Mouse (Mus musculus) testis, adult 2 months (tissue): ENCODE data around the gene Rbm8a2.

Experiments
- CTCF ChIP-seq: fragments of 200-500 bp; IDR thresholded peaks from 2 replicates; pipeline ENCODE4 v1.5.1; 2012; ENCODE audit warnings: low read depth, mild to moderate bottlenecking, inconsistent platforms, low read length, moderate library complexity; ENCODE audit not compliant: control insufficient read depth, insufficient read depth, insufficient replicate concordance
- POLR2A ChIP-seq: fragments of 200-500 bp; IDR thresholded peaks from 2 replicates; pipeline ENCODE4 v1.6.1; 2012; ENCODE audit warnings: low read depth, mild to moderate bottlenecking, inconsistent platforms, low read length, moderate library complexity; ENCODE audit not compliant: control insufficient read depth

DNA sequence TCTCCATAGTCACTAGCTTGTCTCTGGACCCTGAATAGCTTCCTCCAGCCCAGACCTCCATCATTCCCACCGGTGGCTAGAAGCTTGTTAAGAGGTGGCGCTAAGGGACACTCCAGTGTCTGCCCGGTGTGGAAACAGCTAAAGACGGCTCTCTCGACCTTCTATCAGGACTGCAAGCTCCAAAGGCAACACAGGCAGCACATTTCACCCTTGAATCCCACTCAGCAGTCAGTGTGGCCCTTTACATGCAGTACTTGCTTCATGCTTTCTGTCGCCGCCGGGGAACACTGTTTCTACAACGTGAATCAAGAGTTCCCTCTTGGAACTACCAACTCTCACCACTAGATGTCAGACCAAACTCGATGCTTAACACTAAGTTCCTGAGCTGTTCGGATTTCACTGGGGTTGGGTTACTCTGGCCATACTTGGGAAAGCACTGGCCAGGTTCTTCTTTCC is 42.6 kb downstream of the Rbm8a2 start:
- TF ChIP-seq POLR2A (no peak), CTCF (no peak)
